Mouse (Mus musculus) adrenal gland, postnatal 25 days (tissue): Measurements from ENCODE around the gene Corin. TPM values are rescaled to one million over a fixed set of nuclear protein-coding genes. Genes with fewer than 3 reads are reported as not detected.

Source experiments
- DNase-seq: peaks from one replicate; pipeline ENCODE4 v3.0.0; 2021; ENCODE audit warnings: mixed read lengths
- long read RNA-seq: library from polyadenylated mRNA; stranded (forward); transcript quantifications from one replicate; pipeline ENCODE4 v2.0.0, GENCODE M21; 2021
- total RNA-seq: library from RNA; stranded (reverse); gene quantifications from 2 replicates; pipeline ENCODE4 v1.2.3, GENCODE M21; 2021

Gene Corin
- not detected in 2 replicates for total RNA-seq
- long read RNA-seq: 0 reads

GRCm38 (mm10) chr5:72503531-72504523 lies at the start of gene Corin:
Gene Corin, minus strand, starts transcription at chr5:72504473.
- no peak for DNase-seq

GRCm38 (mm10) chr5:72551209-72551608 lies 46.9 kb upstream of the Corin start:
- DNase-seq: no peak

GRCm38 (mm10) chr5:72528896-72529295 lies 24.6 kb upstream of the Corin start:
- DNase-seq: peak; percentile 68

- DNase-seq: no peak
Observed at GRCm38 (mm10) chr5:72513808-72514207, 9.5 kb upstream of the Corin start.

- no peak for DNase-seq
Observed at GRCm38 (mm10) chr5:72505740-72506139, 1.5 kb upstream of the Corin start.

GRCm38 (mm10) chr5:72502778-72503177 lies 1.5 kb downstream of the Corin start:
- DNase-seq: no peak

- DNase-seq: no peak
Observed at GRCm38 (mm10) chr5:72501763-72502162, 2.5 kb downstream of the Corin start.

GRCm38 (mm10) chr5:72498271-72498670 lies 6.0 kb downstream of the Corin start:
- no peak for DNase-seq

GRCm38 (mm10) chr5:72496756-72497155 lies 7.5 kb downstream of the Corin start:
- no peak for DNase-seq

- no peak for DNase-seq
Observed at GRCm38 (mm10) chr5:72493906-72494305, 10.4 kb downstream of the Corin start.

- no peak for DNase-seq
Observed at GRCm38 (mm10) chr5:72491232-72491631, 13.0 kb downstream of the Corin start.

GRCm38 (mm10) chr5:72480456-72480855 lies 23.8 kb downstream of the Corin start:
- DNase-seq: no peak

GRCm38 (mm10) chr5:72472317-72473009 lies 31.8 kb downstream of the Corin start:
- no peak for DNase-seq

- DNase-seq: no peak
Observed at GRCm38 (mm10) chr5:72471746-72472145, 32.5 kb downstream of the Corin start.

GRCm38 (mm10) chr5:72464932-72465331 lies 39.3 kb downstream of the Corin start:
- DNase-seq: no peak

- no peak for DNase-seq
Observed at GRCm38 (mm10) chr5:72459374-72460112, 44.7 kb downstream of the Corin start.

- DNase-seq: no peak
Observed at GRCm38 (mm10) chr5:72453690-72454089, 50.6 kb downstream of the Corin start.

- DNase-seq: no peak
Observed at GRCm38 (mm10) chr5:72453176-72453575, 51.1 kb downstream of the Corin start.

- no peak for DNase-seq
Observed at GRCm38 (mm10) chr5:72452750-72453149, 51.5 kb downstream of the Corin start.

GRCm38 (mm10) chr5:72448846-72449245 lies 55.4 kb downstream of the Corin start:
- no peak for DNase-seq

- DNase-seq: no peak
Observed at GRCm38 (mm10) chr5:72446104-72446503, 58.2 kb downstream of the Corin start.

GRCm38 (mm10) chr5:72443946-72444345 lies 60.3 kb downstream of the Corin start:
- no peak for DNase-seq
